Mouse (Mus musculus) B cell, adult 67 days (primary cell): ENCODE results near the gene Efs. TPM values are rescaled to one million over a fixed set of nuclear protein-coding genes. Genes with fewer than 3 reads are reported as not detected.

Experiments used
- total RNA-seq, 2 experiments: library from RNA; stranded (reverse); gene quantifications; 4 replicates each; pipeline ENCODE4 v1.2.4; 2023

Gene Efs
- not detected for total RNA-seq

GRCm38 (mm10) chr14:54925349-54926342, at the start of gene Efs:
Efs (minus strand) TSS chr14:54926126.

DNA sequence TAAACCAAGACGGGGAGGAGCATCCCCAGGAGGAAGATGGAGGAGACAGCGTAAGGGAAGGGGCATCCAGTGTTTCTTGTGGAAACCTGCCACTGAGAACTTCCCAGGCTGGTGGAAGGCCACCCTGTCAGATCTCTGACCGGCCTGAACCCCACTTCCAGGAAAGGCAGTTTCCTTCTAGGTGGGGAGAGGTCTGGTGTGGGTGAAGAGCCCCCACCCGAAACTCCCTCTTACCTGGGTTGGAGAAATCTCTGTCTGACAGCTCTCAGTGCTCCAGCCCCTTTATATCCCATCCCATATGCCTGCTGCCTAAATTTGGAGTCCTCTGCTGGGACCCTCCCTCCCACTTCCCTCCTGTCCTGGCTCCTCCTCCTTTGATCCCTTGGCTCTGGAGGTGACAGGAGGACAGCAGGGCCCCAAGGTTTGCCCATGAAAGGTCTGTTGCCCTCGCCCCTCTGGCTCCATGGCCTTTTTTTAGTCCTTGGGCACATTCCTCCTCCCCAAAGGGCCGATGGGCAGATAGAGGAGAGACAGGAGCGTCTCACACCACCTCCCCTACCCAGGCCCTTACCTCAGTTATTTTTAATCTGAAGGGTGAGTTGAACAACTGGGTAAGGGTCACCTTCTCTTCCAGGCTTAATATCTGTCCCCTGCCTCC, 40.5 kb upstream of the Efs start, which contains the start of gene Myh6:
Myh6 (minus strand) TSS at position 608 of the 658 bp plus-strand sequence.

DNA sequence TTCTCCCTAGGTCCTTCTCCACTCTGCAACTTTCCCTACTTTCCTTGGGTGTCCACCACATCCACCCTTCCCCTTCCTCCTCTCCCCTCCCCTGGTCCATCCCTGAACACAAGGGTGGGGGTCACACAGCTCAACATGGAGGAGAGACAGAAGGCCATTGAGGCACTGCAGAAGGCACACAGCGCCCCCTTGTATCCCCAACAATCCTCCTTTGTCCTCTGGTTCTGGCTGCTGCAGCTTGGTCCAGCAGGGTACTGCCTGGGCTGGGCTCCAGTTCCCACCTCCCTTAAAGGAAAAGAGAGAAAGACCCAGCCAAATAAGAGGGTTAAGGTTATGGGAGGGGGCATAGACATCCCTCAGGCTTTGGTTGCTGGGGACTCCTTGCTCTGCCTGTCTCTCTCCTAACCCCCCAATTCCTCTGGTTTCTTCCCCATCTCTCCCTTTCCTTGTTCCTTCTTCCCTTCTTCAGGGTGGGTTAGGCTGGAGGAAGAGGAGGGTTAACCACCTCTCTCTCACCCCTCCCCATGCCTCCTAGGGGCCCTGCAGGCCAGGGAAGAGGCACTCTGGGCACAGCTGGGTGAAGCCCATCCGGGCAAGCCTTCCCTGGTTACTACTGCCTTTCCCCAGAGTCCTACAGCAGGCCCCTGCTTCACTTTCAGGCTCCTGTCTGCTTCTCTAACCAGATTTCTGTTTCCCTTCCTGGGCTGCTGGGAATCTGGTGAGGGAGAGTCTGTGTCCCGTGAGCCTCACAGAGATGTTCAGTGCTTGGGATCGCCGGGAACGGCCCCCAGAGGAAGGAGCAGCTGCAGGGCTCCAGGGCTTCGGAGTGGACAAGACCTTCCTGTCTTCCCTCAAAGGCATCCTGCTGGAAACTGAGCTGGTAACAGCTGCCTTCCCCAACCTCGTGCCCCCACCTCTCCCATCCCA, 10.2 kb upstream of the Efs start, which contains the start of gene Cmtm5:
Cmtm5 (plus strand) TSS at position 358 of the 927 bp plus-strand sequence.

DNA sequence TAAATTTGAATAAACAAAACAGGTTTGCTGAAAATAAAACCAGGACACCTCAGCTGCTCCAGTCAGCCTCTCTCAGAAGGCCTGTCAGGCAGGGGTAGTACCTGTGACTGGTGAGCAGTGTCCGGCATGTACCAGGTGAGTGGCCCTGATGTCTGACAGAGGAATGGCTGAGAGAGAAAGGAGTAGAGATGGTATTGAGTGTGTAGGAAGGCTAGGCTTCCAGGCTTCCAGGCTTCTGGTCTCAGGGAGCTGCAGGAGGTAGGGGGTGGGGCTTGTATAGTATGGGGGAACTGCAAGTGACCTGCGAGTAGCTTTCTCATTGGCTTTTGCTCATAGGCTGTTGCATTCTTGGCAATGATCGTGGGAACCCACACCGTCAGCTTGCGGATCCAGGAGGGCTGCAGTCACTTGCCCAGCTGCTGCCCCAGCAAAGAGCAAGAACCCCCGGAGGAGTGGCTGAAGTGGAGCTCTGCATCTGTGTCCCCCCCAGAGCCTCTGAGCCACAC, 6.8 kb upstream of the Efs start, which contains the start of gene Il25:
Il25 (plus strand) TSS at position 51 of the 506 bp plus-strand sequence.

DNA sequence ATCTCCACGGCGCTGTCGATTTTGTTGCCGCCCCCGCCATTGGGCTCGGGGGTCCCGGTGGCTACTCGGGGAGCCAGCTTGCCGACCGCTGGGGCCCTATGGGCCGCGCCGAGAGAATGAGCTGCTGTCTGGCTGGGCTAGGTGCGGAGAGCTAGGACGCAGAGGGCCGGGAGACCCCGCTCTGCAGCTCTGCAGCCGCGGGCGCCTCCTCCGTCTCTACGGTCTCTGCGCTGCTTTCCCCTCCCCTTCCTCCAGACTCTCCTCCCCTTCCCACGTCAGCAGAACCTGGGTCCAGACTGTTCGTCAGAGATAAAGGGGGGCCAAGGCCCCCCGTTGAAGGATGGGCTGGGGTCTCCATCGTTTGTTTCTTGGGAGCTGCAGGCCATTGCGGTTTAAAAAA, 13.0 kb downstream of the Efs start, which contains the start of gene Slc22a17:
Slc22a17 (minus strand) TSS at position 247 of the 400 bp plus-strand sequence.

GRCm38 (mm10) chr14:54892200-54892599, 33.7 kb downstream of the Efs start, which contains the start of gene Pabpn1:
Pabpn1 (plus strand) TSS chr14:54892500.

DNA sequence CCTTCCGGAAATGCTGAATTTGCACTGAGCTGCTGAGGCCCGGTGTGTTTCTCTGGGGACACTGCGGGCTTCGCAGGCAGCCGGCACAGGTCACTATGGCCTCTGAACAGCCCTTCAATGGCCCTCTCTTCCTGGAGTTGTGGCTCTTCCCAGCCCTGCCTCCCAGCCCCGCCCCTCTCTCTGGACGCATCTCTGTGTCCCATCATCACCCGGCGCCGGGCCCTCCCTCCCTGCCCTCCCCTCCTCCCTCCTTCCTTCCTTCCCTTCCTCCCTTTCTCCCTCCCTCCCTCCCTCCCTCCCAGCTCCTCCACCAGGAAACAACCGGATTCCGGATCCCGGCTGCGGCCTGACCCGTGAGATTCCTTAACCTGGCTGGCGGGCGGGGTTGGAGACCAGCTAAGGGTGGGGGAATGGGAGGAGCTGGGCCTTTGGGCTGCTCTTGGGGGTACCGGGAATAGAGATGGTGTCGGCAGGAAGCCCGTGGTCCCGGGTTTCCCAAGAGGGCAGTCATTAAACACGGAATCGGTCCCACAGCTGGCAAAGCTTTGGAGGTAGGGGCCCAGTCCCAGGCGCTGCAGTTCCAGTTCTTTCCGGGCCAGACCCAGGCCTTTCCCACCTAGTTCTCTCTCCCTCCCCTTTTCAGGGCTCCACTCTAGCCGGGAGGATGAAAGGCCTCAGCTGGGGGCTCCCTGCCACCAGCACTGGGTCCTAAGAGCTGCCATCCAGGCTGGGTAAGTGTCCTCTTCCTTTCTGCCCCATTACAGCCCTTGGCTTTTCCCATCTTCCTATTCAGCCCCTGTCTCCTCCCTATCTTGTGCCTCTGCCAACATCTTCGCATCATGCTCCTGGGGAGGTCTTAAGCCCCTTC, 42.5 kb downstream of the Efs start, which contains the start of the genes Bcl2l2 and Gm20521:
Bcl2l2 (plus strand) TSS at position 224 of the 868 bp plus-strand sequence.
Gm20521 (plus strand) TSS at position 288 of the 868 bp plus-strand sequence.

DNA sequence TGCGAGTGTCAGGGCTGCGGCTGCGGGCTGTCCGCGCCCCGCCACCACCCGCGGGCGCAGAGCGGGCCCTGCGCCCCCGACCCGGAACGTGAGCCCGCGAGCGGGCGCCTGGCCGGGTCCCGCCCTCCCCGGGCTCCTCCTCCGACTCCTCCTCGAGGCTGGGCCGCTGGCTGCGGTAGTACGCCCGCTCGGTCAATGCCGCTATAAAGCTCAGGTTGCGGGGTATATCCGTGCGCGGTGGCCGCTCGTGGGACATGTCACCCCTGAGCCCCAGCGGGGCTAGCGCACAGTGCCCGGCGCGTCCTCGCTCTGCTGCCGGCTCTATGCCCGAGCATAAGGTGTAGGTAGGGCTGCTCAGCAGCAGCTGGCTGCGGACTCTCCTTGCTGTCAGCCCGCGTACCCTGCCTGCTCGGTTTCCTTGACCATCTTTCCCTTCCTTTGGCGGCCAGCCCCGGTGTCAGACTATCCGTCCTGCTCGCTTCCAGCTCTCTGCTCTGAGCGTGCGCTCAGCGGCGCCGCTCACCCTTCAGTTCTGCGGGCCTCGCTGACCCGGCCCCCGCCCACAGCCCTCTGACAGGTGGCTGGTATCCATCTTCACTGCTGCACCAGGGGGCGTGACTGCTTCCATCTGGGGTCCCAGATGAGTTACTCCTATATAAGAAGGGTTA, 48.7 kb downstream of the Efs start, which contains the start of gene Ppp1r3e:
Ppp1r3e (minus strand) TSS at position 503 of the 668 bp plus-strand sequence.

GRCm38 (mm10) chr14:54870861-54871260, 55.1 kb downstream of the Efs start, which contains the start of gene Homez:
Homez (minus strand) TSS chr14:54870961.

Other genes starting within 250 kb of the Efs start
- gene 1700123O20Rik, start 239.9 kb downstream of the Efs start, total RNA-seq: 10 to 100 TPM; 32.3 to 45.7 TPM
- 100 to 1,000 TPM; 544 to 550 TPM for gene Acin1, start 239.2 kb downstream of the Efs start, total RNA-seq
- not detected for gene Gm29776, start 227.3 kb downstream of the Efs start, total RNA-seq
- not detected for gene Cebpe, start 214.0 kb downstream of the Efs start, total RNA-seq
- gene Slc7a8, start 144.2 kb downstream of the Efs start, total RNA-seq: under 1 TPM; 0.12 to 0.35 TPM
- gene Rnf212b, start 112.0 kb downstream of the Efs start, total RNA-seq: not detected
- gene Homez, start 55.2 kb downstream of the Efs start, total RNA-seq: 10 to 100 TPM in 1 of 2 experiments, 1 to 10 TPM in 1; 9.4 to 18.7 TPM
- gene Ppp1r3e, start 48.6 kb downstream of the Efs start, total RNA-seq: 1 to 10 TPM; 3.4 to 4.0 TPM
- gene Bcl2l2, start 42.7 kb downstream of the Efs start, total RNA-seq: 10 to 100 TPM; 10.8 to 12.6 TPM
- 1 to 10 TPM; 1.5 to 1.8 TPM for gene Gm20521, start 42.7 kb downstream of the Efs start, total RNA-seq
- 100 to 1,000 TPM; 303 to 319 TPM for gene Pabpn1, start 33.6 kb downstream of the Efs start, total RNA-seq
- gene Slc22a17, start 13.0 kb downstream of the Efs start, total RNA-seq: 1 to 10 TPM; 3.1 to 4.8 TPM
- gene Il25, start 6.6 kb upstream of the Efs start, total RNA-seq: not detected
- not detected for gene Cmtm5, start 10.1 kb upstream of the Efs start, total RNA-seq
- not detected for gene Myh6, start 40.8 kb upstream of the Efs start, total RNA-seq
- gene Gm17428, start 50.8 kb upstream of the Efs start, total RNA-seq: not detected
- not detected for gene Myh7, start 68.5 kb upstream of the Efs start, total RNA-seq
- 10 to 100 TPM; 77.2 to 85.3 TPM for gene Ngdn, start 89.3 kb upstream of the Efs start, total RNA-seq
- 10 to 100 TPM; 17.6 to 21.4 TPM for gene Zfhx2, start 166.2 kb upstream of the Efs start, total RNA-seq
- 1 to 10 TPM; 5.4 to 8.8 TPM for gene Thtpa, start 168.7 kb upstream of the Efs start, total RNA-seq
- gene Ap1g2, start 180.5 kb upstream of the Efs start, total RNA-seq: 100 to 1,000 TPM; 121 to 163 TPM
- not detected for gene Jph4, start 190.8 kb upstream of the Efs start, total RNA-seq